Mouse (Mus musculus) layer of hippocampus, postnatal 25 days (tissue): ENCODE results near the gene Gemin8. TPM values are rescaled to one million over a fixed set of nuclear protein-coding genes. Genes with fewer than 3 reads are reported as not detected.

ENCODE experiments used
- DNase-seq, 2 experiments: peaks; one replicate each; pipeline ENCODE4 v3.0.0; 2022; ENCODE audit warnings: mixed read lengths in 2 of 2, low spot score in 1 of 2; ENCODE audit errors: extremely low spot score in 1 of 2
- total RNA-seq, 2 experiments: library from RNA; stranded (reverse); gene quantifications; 2 replicates each; pipeline ENCODE4 v1.2.3; 2021

Gemin8 gene
- total RNA-seq: 10 to 100 TPM; 11.5 to 11.6 TPM

DNA sequence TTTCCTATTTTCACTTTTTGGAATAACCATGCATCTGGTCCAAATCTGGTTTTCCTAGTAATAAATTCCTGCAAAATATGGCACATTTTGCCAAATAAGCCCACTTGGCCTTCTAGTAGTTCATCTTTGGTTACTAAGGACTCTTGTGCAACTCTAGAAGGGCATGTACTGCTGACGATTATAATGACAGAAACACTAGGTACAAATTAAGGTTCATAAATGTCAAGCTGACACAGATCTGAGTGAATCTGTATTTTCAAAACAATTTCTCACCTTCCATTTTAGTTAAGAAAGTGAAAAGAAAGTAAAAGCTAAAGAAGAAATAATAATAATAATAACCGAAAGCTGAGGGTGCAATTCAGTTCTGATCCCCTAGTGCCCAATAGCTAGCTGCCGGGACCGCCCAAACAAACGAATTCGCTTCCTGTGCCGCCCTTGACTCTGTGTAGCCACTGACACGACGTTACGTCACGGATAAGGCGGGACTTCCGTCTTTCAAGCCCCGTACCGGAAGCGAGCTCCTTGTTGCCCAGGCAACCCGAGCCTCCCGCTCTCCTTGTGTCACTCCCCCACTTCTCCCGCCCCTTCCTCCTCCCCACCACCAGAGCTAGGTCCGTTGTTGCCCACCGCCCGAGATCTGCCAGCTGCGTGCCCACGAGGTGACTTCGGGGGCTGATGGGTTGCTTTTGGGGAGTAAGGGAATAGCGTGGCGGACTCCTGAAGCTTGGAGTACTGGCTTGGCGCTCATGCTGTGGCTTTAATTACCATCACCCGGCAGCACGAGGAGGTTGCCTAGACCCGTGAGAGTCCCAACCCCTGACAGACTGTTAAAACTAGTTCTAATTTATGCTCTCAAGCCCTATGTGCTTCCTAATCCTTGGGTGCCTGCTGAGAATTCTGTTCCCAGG is at the start of gene Gemin8:
Gemin8 (plus strand) TSS at position 563 of the 908 bp plus-strand sequence.
- peak; percentile 80 to 82 for DNase-seq

DNA sequence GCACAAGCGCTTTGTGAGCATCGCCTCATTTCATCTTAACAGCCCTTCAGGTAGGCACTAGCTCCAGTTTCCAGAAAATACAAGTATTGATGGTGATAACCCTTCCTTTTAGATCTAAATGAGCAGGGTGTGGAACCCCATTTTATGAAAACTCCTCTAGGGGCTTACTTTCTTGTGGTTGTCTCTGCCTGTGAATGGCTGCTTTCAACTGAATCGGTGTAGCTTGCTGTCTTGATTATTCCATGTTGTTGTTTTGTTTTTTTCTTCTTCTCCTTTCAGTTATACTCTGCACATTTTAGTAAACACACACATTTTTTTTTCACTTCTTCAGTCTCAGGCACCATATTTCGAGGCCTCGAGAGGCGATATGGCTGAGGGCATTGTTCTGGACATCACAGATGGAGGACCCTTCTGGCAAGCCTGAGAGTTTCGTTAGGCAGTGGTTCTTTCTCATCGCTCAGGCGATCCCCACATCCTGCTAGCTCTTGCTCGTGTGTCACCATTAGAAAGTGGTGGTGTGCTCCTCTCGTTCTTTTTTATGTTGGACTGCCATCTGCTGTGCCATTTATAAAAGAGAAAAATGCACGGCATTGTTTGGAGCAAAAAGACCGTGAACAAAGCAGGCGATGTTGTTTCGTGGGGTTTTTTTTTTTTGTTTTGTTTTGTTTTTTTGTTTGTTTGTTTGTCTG is 23.0 kb upstream of the Gemin8 start:
- peak in 1 of 2 experiments; percentile 5 for DNase-seq

DNA sequence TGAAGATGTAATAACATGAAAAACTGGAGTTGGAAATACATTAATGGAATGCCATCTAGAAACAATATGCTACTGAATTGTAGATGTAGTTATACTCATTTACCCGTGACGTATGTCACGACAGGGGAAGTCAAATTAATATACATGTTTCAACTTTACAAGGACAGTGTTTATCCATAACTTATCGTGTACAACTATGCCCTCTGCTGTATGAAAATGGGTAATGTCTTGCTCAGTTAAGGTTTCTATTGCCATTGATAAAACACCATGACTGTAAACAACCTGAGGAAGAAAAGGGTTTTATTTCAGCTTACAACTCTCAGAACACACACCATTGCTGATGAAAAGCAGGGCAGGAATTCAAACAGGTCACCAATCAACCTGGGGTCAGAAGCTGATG is 7.5 kb upstream of the Gemin8 start:
- DNase-seq: no peak

DNA sequence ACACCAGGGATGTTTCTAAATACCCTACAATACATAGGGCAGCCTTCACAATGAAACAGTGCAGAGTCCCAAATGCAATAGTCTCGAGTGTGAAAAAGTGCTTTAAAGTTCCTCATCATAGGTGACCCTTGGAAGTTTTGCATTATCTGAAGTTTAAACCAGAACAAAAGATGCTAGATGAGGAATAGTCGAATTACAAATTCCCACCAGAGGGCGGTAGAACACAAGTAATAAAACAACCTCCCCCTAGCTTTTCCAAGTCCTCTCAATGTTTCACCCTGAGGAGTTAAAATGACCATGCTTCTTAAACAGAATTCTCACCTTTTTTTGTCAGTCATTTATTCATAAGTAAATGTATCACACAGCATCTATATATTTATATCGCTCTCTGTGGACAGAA is 2.9 kb upstream of the Gemin8 start:
- peak in 1 of 2 experiments; percentile 48 for DNase-seq

DNA sequence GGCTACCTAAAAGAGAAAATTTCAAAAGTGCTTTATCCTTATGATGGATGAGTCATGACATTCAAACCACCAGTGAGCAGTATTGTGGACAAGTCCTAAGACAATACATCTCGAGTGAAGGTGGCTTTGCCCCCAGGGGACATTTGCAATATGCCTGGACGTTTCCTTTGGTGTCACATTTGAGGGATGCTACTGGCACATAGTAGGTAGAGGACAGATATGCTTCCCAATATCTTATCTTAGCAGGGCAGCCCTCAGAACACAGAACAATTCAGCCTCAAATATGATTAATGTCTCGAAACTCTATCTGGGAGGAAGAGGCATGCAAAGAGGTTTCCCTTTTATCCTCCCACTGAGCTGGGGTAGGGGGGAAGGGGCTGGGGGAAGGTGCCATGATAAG is 2.3 kb upstream of the Gemin8 start:
- DNase-seq: no peak

DNA sequence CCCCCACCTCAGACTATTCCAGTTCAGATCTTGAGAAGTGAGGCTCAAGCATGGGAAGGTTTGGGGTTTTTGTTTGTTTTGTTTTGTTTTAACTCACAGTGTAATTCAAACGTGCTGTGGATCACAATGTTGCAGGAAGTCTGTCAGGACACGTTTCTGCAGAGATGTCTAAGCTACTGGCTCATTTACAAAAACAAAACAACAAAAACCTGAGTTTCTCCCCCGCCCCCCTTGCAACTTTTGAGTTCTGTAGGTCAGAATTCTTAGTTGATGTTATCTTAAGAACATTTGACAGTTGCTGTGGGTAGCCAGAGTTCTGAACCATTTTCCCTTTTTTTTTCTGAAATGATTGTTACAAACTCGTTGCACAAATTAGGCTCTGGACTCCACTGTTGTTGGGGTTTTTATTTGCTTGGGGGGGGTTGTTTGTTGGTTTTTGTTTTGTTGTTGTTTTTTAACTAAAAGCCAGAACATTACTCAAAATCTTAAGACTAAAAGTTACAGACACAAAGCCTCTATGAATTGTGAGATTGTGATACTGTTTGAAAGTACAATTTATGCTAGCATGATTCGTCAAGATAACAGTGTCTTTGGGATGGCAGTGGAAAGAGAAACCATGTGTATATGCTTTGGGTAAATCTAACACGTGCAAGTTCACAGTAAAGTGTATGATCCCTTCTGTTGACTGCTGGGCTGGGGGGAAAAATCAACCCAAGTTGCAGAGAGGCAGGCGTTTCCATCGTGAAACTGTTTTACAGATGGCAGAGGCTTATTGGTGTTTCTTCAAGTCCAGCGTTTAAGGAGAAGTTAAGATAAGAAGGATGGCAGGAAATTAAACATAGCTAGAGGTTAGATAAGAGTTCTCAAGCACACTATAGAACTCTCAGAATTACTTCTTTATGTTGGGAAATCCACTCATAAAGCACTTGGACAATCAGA is 815 bp downstream of the Gemin8 start:
- DNase-seq: no peak

DNA sequence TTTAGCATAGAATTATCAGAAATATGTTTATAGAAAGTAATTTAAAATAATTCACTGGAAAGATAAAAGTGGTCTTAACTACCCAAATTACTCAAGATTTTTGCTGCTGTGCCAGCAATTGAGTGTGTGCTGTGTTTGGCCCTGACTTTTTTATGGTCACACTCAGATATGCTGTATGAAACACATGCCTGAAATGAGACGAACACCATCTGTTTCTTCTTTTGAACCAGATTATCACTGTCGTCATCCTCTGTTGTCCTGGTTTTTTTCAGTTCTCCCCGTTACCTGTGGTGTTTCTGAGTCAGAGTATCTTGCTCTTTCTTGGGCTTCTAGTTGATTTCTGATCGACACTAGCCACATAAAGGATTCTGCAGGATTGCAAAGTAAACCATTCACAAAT is 1.8 kb downstream of the Gemin8 start:
- DNase-seq: no peak

DNA sequence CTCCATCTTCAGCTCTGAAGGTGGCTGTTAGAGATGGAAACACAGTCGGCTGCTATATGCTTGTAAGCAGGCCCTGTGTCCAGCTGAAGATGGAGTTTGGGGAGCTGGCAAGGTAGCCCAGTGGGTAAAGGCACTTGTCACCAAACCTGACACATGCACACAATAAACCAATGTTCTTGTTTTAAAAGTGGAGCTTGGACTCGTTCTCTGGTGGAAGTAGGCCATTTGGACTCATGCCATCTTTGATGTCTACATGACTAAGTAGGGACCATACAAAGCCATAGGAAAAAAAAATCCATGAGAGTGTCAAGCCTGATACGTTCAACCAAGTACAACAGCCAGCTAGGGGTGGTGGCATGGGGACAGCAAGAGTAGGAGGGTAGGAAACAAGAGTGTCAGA is 2.4 kb downstream of the Gemin8 start:
- DNase-seq: no peak

DNA sequence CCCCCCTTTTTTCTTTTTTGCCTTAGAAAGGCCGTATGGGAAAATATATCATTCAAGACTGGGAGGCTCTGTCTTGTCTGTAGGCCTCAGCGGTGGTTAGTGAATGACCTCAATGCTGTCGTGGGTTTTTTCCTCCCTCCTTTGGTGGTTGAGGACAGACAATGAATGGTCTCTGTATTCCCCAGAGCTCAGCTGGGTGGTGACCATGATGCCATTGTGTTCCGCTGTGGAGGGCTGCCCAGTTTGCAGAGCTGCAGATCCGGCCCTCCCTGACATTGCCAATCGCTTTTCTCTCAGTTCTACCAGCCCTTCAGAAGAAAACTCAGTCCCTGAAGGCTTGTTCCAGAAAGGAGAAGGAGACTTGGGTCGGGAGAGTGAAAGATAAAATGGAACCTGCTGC is 3.5 kb downstream of the Gemin8 start:
- DNase-seq: peak in 1 of 2 experiments; percentile 10

DNA sequence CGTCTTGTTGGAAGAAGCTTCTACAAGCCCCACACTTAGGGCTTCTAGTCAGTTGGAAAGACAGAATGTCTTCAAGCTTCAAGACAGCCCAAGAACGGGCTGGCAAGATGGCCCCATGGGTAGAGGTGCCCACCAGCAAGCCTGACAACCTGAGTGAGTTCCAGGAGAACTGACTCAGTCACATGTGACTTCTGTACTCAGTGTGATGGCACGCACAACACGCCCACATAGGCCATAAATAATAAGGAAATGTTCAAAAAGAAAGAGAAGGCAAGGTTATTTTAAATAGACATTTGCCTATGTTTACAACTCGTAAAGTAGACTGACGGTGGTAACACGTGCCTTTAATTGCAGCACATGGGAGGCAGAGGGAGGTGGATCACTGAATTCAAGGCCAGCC is 7.7 kb downstream of the Gemin8 start:
- DNase-seq: no peak

DNA sequence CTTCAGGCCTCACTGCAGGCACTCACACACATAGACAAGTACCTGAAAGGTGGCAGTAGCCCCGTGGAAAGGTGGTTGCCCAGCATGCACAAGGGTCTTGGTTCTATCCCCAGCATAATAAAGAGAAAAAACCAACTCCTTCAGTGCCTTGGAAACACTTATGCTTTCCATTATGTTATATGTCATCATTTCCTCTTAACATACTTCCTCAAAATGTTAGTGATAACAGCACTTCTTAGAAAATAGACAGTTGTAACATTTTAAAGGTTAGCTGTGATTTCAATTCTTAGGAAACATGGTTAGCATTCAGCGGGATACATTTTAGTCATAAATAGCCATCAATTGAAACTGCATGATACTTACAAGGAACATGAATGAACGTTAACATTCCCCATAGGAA is 12.8 kb downstream of the Gemin8 start:
- no peak for DNase-seq

DNA sequence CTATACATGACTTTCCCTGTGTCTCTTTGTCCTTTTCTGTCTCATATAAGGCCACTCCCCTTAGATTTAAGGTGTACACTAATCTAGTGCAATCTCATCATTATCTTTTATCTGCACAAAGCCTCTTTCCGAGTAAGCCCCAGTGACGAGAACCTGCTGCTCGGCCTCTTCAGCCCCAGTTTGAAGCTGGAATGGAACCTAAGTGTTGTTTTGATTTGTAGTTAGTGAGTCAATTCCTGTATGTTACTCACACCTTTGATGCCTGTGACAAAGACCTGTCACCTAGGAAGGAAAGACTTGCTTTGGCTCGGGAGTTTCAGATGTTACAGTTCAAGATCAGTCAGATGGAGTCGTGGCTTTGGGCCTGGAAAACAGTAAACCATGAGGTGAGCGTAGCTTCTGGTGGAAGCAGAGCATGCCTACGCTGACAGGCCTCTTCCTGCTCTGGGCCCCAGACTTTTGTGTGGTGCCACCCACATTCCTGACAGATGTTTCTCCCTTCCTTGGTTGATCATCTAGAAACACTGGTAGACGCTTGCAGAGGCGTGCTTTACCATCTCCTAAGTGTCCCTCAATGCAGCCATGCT is 15.2 kb downstream of the Gemin8 start:
- no peak for DNase-seq

DNA sequence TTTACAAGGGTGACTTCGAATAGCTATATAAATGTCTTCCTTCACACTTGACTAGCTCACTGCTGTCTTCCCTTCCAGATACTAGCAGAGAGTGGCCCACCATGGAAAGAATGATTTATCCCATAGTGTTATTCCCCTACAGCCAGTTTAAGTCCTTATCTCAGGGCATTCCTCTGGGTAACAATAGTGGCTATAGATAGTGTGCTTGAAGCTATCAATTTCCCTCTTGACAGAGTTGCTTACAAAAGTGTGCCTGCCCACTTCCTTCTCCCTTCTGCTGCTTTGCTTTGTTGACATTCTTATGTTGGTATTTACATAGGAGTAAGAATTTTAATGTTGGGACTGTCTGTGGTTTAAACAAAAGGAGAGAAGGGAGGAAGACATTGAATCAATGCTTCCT is 17.5 kb downstream of the Gemin8 start:
- no peak for DNase-seq

DNA sequence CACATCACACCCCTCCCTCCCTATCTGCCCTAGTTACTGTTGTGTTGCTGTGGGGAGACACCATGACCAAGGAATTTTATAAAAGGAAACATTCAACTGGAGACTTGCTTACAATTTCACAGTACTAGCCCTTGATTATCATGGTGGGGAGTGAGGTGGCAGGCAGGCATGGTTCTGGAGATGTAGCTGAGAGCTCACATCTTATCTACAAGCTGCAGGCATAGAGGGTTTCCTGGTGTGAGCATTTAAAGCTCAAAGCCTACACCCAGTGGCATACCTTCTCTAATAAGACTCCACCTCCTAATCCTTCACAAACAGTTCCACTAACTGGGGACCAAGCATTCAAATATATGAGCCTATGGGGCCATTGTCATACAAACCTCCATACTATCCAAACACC is 26.1 kb downstream of the Gemin8 start:
- no peak for DNase-seq

DNA sequence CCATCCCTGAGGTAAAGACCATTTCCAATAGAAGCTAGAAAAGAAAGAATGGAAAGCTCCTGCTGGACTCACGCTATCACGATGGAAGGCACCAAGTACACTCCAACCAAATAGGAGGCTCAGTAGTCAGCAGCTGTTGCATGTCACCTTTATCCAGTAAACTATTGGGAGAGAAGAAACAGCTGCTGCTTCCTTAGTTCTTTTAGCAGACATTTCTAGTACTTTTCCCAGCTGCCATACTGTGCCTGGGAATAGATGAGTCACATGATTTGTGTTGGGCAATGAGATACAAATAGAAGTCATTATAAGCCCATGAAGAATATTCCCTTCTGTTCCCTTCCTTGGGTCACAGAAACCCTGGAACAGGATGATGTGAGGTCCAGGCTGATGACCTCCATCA is 28.0 kb downstream of the Gemin8 start:
- DNase-seq: no peak

DNA sequence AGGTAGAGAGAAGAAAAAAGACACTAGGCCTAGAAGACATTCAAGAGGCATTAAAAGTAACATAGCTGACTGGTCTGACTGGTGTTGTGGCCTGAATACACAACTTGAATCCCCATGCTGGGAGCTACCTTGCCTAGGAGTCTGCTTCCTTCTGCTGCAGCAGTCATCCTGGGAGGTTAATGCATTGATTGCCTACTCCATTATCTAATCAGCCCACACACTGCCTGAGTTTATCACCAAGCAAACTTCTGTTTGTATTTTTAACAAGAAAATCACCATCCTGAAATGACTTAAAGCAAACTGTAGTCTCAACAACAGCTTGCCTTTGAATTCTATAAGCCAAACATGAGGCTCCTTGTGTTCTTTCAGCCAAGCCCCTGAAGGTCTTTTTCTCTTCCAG is 29.6 kb downstream of the Gemin8 start:
- DNase-seq: no peak

DNA sequence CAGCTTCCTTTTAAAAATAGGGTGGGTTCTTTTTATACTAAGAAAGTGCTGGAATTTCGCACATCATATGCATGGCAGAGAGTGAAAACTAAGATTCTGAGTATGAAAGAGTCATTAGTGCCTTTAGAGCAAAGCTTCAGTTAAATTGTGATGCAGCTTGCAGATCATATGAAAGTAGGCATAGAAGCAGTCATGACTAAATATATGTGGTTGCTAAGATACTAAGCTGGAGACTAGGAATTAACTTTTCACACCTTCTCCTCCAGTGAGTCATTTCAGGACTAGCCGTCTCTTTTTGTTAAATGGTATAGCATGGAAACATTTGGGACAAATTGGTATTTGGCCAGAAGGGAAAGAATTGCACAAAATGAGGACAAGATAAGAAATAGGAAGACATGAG is 44.3 kb downstream of the Gemin8 start:
- no peak for DNase-seq

DNA sequence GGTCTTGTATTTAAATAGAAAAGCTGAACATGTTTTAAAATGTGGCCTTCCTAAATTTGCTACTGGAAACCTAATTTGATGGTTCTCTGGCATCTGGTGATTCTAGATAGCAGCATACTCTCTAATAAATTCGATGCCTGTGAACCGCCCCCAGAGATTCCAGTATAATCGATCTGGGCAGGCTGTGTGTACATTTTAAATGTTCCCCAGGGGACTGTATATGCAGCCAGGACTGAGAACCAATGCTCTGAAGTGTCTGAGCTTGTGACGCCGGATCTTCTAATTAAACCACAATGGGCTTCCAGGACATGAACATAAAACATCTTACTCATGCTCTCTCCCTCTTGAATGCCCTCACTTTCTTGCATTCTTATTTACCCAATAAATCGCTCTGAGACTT is 46.0 kb downstream of the Gemin8 start:
- DNase-seq: no peak

DNA sequence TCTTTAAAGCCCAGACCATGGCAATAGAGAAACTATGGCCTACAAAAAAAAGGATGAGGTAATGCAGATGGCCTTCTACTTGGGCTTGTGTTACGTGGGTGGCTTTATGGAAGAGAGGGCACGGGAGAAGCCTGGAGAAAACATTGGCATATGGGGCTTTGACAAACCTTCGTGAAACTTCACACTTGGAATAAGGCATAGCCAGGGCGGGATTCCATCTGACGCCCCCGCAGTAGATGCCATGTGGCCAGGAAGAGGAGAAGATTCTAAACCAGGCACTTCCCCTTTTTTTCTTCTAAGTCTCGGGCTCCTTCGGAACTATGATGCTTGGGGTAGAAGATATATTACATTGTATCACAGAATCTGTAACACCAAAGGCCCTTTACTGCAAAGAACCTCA is 46.5 kb downstream of the Gemin8 start:
- DNase-seq: peak in 1 of 2 experiments; percentile 27

DNA sequence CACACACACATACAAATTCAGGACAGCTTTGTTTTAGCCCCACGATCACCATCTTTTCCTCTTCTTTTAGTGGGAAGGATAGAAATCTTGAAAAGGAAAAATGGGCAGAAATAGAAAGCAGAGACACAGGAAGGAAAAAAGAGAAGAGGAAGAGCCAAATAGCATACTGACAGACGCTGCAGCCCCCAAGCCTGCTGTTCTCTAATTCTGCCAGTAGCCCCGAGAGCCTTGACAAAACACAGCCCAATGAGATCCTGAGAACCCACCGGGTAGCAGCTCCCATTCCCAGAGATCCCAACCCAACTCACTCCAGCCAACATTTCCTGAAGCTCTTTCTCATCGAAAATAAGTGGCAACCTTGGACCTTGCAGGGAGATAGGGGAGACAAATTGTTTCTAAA is 49.1 kb downstream of the Gemin8 start:
- no peak for DNase-seq
